Mouse (Mus musculus) hindbrain, embryonic 10.5 days (tissue): Measurements from ENCODE around the gene Nme8. TPM values are rescaled to one million over a fixed set of nuclear protein-coding genes. Genes with fewer than 3 reads are reported as not detected.

Experiments used
- DNase-seq: peaks from one replicate; pipeline ENCODE4 v3.0.0-alpha.2; 2017; ENCODE audit warnings: low spot score
- H3K27ac ChIP-seq: fragments of 300-500 bp; sonication (generic); 2 replicates; pipeline ENCODE4 v1.5.1; 2016; ENCODE audit warnings: mild to moderate bottlenecking, moderate library complexity
- H3K27me3 ChIP-seq: fragments of 300-500 bp; sonication (generic); 2 replicates; pipeline ENCODE4 v1.6.1; 2016; ENCODE audit warnings: mild to moderate bottlenecking; ENCODE audit not compliant: poor library complexity, insufficient read depth, severe bottlenecking
- H3K36me3 ChIP-seq: fragments of 300-500 bp; sonication (generic); 2 replicates; pipeline ENCODE4 v1.6.1; 2016; ENCODE audit warnings: mild to moderate bottlenecking, moderate library complexity
- H3K4me1 ChIP-seq: fragments of 300-500 bp; sonication (generic); replicated peaks from 2 replicates; pipeline ENCODE4 v1.6.1; 2016; ENCODE audit warnings: mild to moderate bottlenecking
- H3K4me3 ChIP-seq: fragments of 300-500 bp; sonication (generic); 2 replicates; pipeline ENCODE4 v1.5.1; 2016; ENCODE audit warnings: mild to moderate bottlenecking, moderate library complexity
- H3K9me3 ChIP-seq: fragments of 300-500 bp; sonication (generic); 2 replicates; pipeline ENCODE4 v1.6.1; 2016; ENCODE audit warnings: mild to moderate bottlenecking, moderate library complexity
- WGBS: fragments of 180-500 bp; shearing (Covaris S2); methylation state at CpG from one replicate; pipeline ENCODE4 v1.1.7; 2016; 5-methylcytosine and 5-hydroxymethylcytosine counted together
- polyA plus RNA-seq: library from polyadenylated mRNA; unstranded; fragments of >200 nt; fragmentation: Nextera tagmentation; extraction: Ambion mirVana; gene quantifications from 2 replicates; pipeline ENCODE4 v1.2.1, GENCODE M21; 2016

Nme8 gene
- polyA plus RNA-seq, 1 experiment from 2014 or later: not detected

DNA sequence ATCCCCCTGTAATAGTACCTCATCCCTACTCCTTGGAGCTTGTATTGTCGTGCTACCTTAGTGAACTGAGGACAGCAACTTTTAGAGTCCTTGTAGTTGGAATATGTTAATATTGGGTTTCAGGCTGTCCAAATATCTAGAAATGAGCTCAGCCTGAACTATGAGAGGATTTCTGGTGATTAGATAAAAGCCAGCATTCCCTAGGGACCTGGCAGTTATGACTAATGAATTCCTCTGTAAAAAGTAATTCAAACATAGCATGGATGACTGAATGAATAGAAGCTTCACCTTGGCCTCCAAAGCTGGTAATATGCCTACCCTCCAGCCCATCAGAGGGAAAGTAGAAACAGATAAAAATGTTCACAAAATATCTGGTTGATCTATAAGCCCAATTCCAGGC, 71.1 kb downstream of the Nme8 start:
- Histone ChIP-seq H3K9me3 (no peaks in the 10 kb centered on the region), H3K27me3 (peaks cover 34% of the 10 kb centered on the region), H3K36me3 (no peaks in the 10 kb centered on the region), H3K27ac (no peak overlapping the region), H3K4me1 (peaks cover 15% of the 10 kb centered on the region), H3K4me3 (no peak overlapping the region)
- DNase-seq: no peak
- 82% methylated on average over 1 of the region's 1 CpGs for WGBS

DNA sequence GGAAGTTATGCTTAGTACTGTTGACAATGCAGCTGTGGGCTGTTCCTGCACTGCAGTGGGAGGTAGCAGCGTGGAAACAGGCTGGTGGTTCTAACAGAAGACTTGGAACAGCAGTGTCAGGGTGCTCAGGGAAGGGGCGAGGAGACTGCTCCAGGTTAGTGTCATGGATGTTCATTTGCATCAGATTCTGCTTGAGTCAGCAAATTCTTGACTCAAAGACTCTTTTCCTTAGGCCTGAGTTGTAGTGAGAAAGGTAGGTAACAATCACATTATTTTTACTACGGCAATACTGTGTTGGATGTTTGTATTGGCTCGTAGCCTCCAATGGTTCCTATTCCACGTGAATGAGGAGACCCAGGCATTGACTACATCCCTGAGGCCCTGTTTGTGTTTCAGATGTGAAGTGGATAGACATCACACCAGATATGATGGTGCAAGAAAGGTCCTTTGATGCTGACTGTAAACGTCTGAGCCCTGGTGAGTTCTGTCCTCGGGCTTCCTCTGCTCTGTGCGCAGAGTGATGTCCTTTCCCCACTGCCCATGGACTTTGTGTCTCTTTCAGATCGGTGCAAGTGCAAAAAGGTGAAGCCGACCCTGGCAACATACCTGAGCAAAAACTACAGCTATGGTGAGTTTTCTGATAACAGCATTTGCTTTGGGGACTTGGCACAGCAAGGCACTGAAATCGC, 72.8 kb downstream of the Nme8 start:
- H3K4me3 ChIP-seq: no peak overlapping the region
- WGBS: 88% methylated on average over 11 of the region's 11 CpGs
- no peaks in the 10 kb centered on the region for H3K9me3 ChIP-seq
- peaks cover 15% of the 10 kb centered on the region for H3K4me1 ChIP-seq
- H3K27ac ChIP-seq: no peak overlapping the region
- no peak for DNase-seq
- H3K27me3 ChIP-seq: peaks cover 45% of the 10 kb centered on the region
- no peaks in the 10 kb centered on the region for H3K36me3 ChIP-seq

DNA sequence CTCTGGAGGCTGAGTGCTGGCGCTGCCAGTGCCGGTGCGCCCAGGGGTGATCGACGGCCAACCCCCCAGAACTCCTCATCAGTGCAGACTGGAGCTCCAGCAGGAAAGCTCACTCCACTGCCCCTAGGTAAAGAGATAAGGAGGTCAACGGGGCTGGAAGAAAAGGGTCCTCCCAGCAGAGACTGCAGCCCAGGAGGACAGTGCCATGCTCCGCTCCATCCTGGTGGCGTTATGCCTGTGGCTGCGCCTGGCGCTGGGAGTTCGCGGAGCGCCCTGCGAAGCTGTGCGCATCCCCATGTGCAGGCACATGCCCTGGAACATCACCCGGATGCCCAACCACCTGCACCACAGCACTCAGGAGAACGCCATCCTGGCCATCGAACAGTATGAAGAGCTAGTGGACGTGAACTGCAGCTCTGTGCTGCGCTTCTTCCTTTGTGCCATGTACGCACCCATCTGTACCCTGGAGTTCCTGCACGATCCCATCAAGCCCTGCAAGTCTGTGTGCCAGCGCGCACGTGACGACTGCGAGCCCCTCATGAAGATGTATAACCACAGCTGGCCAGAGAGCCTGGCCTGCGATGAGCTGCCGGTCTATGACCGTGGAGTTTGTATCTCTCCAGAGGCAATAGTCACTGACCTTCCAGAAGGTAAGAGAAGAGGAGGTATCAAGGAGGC, 74.2 kb downstream of the Nme8 start:
- DNase-seq: no peak
- H3K27me3 ChIP-seq: peaks cover 45% of the 10 kb centered on the region
- H3K9me3 ChIP-seq: no peaks in the 10 kb centered on the region
- H3K4me3 ChIP-seq: peak overlapping the region; percentile 61
- no peaks in the 10 kb centered on the region for H3K36me3 ChIP-seq
- H3K4me1 ChIP-seq: peaks cover 29% of the 10 kb centered on the region
- peak overlapping the region; percentile 82 for H3K27ac ChIP-seq
- WGBS: 21% methylated on average over 30 of the region's 30 CpGs

DNA sequence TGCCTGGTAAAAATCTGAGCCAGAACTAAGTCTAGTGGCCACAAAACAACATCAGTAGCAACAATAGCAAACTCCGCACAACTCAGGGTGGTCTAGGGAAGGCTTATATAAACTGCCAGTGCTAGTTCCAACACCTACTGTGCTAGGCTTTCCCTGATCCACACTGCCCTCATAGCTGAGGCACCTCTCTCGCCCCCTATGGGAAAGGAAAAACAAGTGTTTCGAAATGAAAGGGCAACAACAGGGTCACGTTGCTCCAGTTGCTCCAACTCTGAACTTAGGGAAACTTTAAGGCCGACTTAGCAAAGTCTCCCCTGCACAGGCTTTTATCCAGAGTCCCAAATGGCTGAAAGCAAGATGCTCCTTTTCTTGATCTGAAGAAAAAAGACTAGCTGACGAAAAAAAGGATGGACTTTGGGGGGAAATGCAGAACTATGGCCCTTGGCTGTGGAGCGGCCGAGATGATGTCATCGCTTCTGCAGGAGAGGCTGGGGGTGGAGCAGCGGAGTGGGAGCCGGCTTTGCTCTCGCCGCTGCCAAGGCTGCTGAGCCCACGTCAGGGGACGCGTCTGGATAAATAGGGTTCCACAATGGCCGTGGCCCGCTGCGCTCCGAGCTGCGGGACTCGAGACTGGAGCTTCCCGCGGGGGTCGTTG, 74.9 kb downstream of the Nme8 start, which contains the start of gene Sfrp4:
Gene Sfrp4 (plus strand): TSS at position 532 of the 655 bp plus-strand sequence.
- H3K9me3 ChIP-seq: no peaks in the 10 kb centered on the region
- H3K36me3 ChIP-seq: no peaks in the 10 kb centered on the region
- DNase-seq: peak; percentile 64
- H3K27me3 ChIP-seq: peaks cover 45% of the 10 kb centered on the region
- H3K27ac ChIP-seq: peak within 1 kb of the TSS; percentile 82
- WGBS: 3% methylated on average over 25 of the region's 25 CpGs
- peak within 1 kb of the TSS; percentile 61 for H3K4me3 ChIP-seq
- H3K4me1 ChIP-seq: peaks cover 33% of the 10 kb centered on the region

DNA sequence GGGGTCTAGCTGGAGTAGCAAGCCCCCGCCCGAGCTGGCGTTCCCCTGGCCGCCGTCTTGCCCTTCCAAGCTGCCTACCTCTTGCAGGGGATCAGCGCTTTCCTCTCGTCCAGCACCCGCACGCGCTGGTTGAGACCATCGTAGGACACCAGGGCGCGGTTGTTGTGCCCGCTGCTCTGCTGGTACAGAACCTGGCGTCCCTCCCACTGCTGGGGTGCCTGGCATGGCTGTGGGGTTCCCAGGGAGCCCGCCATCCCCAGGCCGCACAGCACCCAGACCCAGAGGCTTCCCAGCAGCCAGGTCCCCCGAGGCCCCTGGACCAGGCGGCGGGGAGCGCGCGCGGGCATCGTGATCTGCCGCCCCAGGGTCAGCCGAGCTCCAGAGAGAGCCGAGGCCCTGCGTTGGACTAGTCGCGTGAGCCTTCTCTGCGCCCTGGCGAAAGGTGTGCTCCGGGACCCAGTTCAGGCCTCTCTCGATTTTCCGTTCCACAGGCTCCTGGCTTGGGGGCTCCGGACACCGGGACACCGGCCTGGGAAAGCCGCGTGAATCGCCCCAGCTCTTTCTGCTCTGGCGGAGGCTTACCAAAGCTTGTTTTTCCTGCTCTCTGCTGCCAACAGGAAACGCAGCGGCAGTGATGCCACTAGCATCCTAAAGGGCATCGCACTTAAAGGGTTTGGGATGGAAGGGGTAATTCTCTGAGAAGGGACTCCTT, 78.2 kb downstream of the Nme8 start, which contains the start of gene Epdr1:
Gene Epdr1 (minus strand): TSS at position 712 of the 712 bp plus-strand sequence.
- Histone ChIP-seq H3K9me3 (no peaks in the 10 kb centered on the region), H3K4me1 (peaks cover 33% of the 10 kb centered on the region), H3K4me3 (peak within 1 kb of the TSS; percentile 83), H3K36me3 (no peaks in the 10 kb centered on the region), H3K27ac (peak within 1 kb of the TSS; percentile 93), H3K27me3 (peaks cover 35% of the 10 kb centered on the region)
- DNase-seq: peak; percentile 84
- under 1% methylated on average over 46 of the region's 46 CpGs for WGBS

DNA sequence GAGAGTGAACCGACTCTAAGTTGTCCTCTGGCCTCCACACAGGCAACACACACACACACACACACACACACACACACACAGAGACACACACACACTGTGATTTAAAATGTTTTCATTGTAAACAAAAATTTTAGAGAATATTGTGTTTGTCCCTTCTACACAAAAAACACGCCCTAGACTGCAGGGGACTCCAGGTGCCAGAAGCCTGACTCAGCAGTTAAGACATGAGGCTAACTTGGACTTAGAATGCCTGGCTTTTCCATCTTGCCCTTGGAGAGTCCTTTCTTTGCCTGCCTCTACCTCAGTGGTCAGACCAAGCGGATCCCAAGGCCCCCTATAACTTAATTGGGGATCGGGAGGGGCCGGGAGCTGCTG, 78.8 kb downstream of the Nme8 start:
- peak overlapping the region; percentile 83 for H3K4me3 ChIP-seq
- H3K4me1 ChIP-seq: peaks cover 33% of the 10 kb centered on the region
- 10% methylated on average over 5 of the region's 5 CpGs for WGBS
- no peaks in the 10 kb centered on the region for H3K36me3 ChIP-seq
- no peaks in the 10 kb centered on the region for H3K9me3 ChIP-seq
- DNase-seq: no peak
- peaks cover 30% of the 10 kb centered on the region for H3K27me3 ChIP-seq
- H3K27ac ChIP-seq: peak overlapping the region; percentile 93

DNA sequence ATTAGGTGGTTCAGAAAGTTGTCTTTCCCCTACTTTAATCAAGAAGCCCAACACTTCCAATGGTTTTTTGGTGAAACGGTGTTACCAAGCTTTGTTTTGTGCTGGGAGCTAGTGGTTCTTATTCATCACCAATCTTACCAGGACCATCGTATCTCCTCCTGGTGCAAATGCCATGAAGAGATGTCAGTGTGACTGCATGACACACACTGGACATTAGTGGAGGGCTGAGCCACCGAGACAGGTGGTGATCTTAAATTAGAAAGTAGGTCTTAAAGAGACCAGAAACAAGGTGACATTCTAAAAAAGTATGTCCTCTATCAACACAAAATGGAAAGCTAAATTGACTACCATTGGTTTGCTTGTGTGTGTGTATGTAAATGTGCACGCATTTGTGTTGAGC, 79.5 kb downstream of the Nme8 start:
- Histone ChIP-seq H3K36me3 (no peaks in the 10 kb centered on the region), H3K27me3 (peaks cover 23% of the 10 kb centered on the region), H3K9me3 (no peaks in the 10 kb centered on the region), H3K4me3 (no peak overlapping the region), H3K4me1 (peaks cover 26% of the 10 kb centered on the region), H3K27ac (no peak overlapping the region)
- no peak for DNase-seq
- WGBS: 92% methylated on average over 4 of the region's 4 CpGs

DNA sequence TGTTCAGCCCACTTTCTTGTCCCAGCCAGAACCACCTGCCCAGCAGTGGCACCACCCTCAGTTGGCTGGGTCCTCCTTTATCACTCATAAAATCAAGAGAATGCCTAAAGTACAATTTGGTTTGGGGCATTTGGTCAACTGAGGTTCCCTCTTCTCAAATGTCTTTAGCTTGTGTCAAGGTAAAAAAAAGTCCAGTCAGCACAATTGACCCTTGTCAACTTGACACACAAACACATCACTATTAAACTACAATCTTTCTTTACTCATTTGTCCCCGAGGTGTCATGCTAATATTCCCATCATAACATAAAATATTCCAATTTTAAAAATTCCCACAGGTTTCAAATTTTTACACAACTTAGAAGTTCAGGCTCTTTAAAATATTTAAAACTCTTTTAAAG, 83.3 kb downstream of the Nme8 start:
- Histone ChIP-seq H3K4me1 (peaks cover 24% of the 10 kb centered on the region), H3K36me3 (no peaks in the 10 kb centered on the region), H3K27ac (no peak overlapping the region), H3K9me3 (no peaks in the 10 kb centered on the region), H3K4me3 (no peak overlapping the region), H3K27me3 (no peaks in the 10 kb centered on the region)
- 91% methylated on average over 1 of the region's 1 CpGs for WGBS
- DNase-seq: no peak

DNA sequence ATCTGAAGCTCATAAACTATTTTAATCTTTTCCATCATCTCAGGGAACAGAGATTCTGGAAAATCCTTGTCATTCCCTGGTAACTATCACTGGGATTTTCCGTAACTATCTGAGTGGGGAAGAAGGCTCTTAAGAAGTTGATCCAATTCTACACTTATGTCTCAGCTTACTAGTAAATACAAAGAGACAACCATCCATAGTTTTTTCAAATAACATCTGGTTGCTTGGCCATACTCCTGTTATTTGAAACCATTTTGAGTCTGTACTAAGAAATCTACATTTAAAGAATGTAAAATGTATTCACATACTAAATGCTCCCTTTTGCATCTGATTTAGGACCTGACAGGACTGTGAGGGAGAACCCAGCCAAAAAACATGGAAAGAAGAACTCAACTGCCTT, 84.2 kb downstream of the Nme8 start:
- no peaks in the 10 kb centered on the region for H3K27me3 ChIP-seq
- no peak for DNase-seq
- no peak overlapping the region for H3K27ac ChIP-seq
- WGBS: 95% methylated on average over 1 of the region's 1 CpGs
- no peaks in the 10 kb centered on the region for H3K9me3 ChIP-seq
- H3K4me3 ChIP-seq: no peak overlapping the region
- H3K4me1 ChIP-seq: peaks cover 15% of the 10 kb centered on the region
- H3K36me3 ChIP-seq: no peaks in the 10 kb centered on the region

DNA sequence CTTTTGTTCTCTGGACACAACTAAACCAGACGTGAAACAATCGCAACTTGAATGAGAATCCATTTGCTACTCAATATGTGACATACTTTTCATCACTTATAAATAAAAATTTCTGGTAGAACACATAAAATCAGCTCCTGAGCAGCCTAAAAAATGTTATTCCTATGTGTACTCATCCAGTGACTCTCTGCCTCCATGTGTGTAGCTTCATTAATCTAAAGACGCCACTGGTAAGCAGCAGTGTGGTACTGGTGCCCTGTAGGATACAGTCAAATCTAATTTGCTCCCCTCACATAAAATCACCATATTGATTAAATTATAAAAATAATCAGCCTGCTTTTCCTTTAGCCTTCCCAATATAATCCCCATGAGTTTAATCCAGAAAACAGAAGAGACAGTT, 84.6 kb downstream of the Nme8 start:
- WGBS: 78% methylated on average over 3 of the region's 3 CpGs
- no peaks in the 10 kb centered on the region for H3K36me3 ChIP-seq
- no peak overlapping the region for H3K4me3 ChIP-seq
- no peak overlapping the region for H3K27ac ChIP-seq
- H3K27me3 ChIP-seq: no peaks in the 10 kb centered on the region
- H3K4me1 ChIP-seq: peaks cover 12% of the 10 kb centered on the region
- H3K9me3 ChIP-seq: no peaks in the 10 kb centered on the region
- DNase-seq: no peak

DNA sequence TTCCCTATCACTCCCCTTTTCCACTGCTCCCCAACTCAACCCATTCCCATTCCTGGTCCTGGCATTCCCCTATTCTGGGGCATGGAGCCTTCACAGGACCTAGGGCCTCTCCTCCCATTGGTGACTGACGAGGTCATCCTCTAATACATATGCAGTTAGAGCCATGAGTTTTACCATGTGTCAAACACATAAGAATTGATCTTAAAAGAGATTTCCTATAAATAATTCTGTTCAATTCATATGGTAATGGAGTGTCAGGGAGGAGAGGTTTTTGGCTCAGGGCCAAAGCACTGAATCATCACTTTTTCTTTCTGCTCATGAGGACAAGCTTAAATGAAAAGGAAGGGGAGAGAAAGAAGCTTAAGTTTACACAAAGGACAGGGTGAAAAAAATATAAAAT, 85.2 kb downstream of the Nme8 start:
- no peaks in the 10 kb centered on the region for H3K36me3 ChIP-seq
- H3K27ac ChIP-seq: no peak overlapping the region
- peaks cover 10% of the 10 kb centered on the region for H3K4me1 ChIP-seq
- H3K27me3 ChIP-seq: no peaks in the 10 kb centered on the region
- DNase-seq: no peak
- no peak overlapping the region for H3K4me3 ChIP-seq
- WGBS: 52% methylated on average over 1 of the region's 1 CpGs
- H3K9me3 ChIP-seq: no peaks in the 10 kb centered on the region

DNA sequence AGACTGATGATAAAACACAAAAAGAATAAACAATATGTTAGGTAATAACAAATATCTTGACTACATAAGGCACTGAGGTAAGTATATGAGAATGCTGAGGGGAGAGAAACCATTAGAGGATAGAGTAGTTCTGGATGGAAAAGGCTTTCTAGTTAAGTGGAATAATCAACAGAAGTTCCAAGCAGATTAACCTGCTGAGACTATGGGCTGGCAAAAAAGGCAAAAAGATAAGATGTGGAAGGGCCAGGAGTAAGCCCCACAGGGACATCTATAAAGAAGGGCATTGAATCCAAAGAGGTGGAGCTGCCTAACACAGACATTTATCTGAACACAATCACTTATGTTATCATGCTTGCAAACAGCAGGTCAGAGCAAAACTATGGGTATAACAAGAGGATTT, 89.5 kb downstream of the Nme8 start:
- no peaks in the 10 kb centered on the region for H3K36me3 ChIP-seq
- peaks cover 10% of the 10 kb centered on the region for H3K4me1 ChIP-seq
- H3K4me3 ChIP-seq: no peak overlapping the region
- no peak overlapping the region for H3K27ac ChIP-seq
- H3K27me3 ChIP-seq: no peaks in the 10 kb centered on the region
- H3K9me3 ChIP-seq: no peaks in the 10 kb centered on the region
- DNase-seq: no peak

DNA sequence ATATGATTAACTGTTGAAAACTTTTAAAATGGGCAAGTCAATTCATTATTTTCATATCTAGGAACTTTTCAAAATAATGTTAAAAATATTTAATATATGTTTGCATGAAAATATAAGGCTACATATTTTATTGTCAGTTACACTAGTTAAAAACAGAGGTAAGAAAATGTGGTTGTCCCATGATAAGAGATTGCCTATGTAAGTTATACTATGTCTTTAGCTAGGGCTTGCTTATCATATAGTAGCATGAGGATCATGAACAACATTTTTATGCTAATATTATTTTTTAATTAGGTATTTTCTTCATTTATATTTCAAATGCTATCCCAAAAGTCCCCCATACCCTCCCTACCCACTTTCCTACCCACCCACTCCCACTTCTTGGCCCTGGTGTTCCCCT, 92.7 kb downstream of the Nme8 start:
- no peaks in the 10 kb centered on the region for H3K4me1 ChIP-seq
- no peaks in the 10 kb centered on the region for H3K9me3 ChIP-seq
- no peaks in the 10 kb centered on the region for H3K27me3 ChIP-seq
- H3K4me3 ChIP-seq: no peak overlapping the region
- H3K36me3 ChIP-seq: no peaks in the 10 kb centered on the region
- no peak for DNase-seq
- no peak overlapping the region for H3K27ac ChIP-seq
